Mouse (Mus musculus): ENCODE measurements around the gene Obscn.

- TF ChIP-seq CTCF (IDR thresholded peaks at IDR 0.05; ENCODE audit: insufficient read depth, low read length) (no peak), POLR2A (IDR thresholded peaks at IDR 0.05; ENCODE audit: borderline replicate concordance, extremely low read depth, low read depth, low read length) (no peak)
Measured at GRCm38 (mm10) chr11:58971796-58972195, 164.4 kb downstream of the Obscn start.
